Mouse (Mus musculus): ENCODE data around the gene Acsf2.

The Acsf2 gene

DNA sequence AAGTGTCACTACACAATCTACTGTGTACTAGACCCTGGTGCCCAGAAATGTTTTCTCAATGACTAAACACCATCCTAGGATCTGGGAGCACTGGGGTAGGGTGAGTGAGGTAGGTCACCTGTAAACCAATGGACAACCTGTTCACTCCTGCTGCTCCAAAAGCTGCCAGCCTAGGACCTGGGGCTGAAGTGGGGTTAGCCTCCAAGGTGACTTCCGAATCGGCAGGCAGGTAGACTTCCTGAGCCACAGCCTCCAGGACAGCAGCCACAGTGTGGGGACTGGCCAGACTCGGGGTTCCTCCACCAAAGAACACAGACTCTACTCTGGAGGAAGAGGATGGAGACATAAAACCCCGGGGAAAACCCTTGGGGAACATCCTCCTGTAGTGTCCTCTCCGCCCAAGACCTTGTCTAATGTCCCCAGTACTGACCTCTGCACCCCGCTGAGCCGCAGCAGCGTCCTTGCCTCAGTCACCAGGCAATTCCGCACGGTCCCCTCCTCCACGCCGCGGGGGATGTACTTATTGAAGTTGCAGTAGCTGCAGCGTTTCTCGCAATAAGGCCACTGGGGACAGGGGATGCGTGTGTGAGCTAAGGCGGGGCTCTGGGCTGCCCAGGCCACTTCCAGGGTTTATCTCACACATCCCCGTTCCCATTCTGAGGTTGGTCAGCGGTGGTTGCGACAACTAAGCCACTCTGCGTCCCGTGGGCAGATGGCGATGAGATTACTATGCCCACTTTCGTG is 53.5 kb downstream of the Acsf2 start:
- DNase-seq (ENCODE audit: low spot score): no peak

DNA sequence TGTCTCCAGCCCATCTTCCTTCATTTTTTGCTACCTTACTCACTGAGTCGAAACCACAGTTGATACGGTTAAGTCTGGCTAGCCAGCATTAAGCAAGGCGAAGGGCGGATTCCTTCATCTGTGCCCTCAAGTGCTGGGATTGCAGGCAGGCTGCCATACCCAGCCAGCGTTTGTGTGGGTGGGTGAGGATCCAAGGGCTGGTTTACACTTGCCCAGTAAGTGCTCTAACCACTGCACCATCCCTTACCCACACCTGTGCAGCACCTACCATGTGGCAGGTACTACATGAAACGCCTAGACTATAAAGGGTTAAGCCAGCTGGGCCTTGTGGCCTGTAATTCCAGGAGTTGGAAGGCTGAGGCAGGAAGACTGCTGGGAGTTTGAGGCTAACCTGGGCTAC is 54.4 kb downstream of the Acsf2 start:
- no peak for DNase-seq (ENCODE audit: low spot score)

DNA sequence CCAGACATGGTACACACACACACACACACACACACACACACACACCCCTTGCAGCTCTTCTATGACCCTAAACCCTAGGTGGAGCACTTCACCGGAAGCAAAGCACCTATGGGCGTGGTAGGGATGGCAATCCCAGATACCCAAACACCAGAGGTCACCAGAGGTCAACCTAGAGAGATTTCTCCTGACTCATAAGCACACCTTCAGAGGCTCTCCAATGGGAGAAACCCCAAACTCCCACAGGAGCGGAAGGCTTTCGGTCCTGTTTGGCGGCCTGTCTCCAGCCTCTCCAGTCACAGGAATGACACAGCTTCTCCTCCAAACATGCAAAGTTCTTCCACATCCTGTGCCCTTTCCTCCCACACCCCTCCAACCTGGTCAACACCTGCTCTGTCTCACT is 55.3 kb downstream of the Acsf2 start:
- DNase-seq (ENCODE audit: low spot score): no peak

DNA sequence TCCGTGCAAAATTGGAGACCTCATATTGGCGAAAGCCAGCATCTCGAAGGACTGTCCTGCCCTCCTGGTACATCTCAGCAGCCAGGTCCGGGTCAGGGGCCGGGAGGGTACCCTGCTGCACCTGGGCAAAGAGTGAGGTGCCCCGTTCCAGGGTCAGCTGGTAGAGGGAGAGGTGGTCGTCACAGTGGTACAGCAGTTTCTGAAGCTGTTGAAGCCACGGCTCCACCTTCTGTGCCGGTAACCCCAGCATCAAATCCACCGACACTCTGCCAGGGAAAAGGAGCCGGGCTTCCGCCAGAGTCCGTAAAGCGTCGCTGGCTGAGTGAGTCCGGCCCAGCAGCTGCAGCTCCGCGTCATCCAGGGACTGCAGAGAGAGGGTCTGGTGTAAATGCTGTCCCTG is 57.2 kb downstream of the Acsf2 start:
- no peak for DNase-seq (ENCODE audit: low spot score)

DNA sequence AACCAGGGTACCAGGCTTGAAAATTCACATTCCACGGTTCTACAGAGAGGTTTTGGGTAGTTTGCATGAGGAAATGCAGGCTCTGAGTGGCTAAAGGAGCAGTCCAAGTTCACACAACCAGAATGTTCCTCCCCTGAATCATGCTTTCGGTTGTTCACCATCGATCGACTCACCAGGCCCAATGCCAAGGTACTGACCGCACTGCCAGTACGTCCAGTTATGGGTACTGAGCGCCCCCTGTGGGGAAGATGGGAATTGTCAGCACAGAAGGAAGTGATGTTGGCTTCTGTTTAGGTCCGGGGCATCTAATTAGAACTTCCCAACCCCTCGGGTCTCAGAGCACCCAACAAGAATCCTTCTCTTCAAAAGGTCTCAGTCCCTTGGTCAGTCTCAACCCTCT is 57.7 kb downstream of the Acsf2 start:
- DNase-seq (ENCODE audit: low spot score): peak; percentile 38

DNA sequence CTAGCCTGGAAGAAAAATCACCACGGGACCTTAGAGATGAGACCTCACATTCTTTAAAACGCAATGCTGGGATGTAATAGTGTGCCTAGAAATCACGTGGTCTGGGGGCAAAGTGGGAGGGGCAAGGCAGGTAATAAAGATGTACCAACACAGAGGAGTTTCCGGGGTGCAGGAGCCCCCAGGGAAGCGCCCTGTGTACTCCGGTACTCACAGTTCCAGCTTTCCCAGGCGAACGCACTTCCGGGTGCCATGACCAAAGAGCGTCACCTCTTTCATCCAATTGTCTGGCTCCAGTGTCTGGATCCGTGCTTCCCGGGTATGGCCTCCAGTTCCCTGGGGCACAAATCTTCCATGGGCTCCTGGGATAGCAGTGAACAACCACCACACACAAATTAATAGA is 58.3 kb downstream of the Acsf2 start:
- DNase-seq (ENCODE audit: low spot score): no peak

DNA sequence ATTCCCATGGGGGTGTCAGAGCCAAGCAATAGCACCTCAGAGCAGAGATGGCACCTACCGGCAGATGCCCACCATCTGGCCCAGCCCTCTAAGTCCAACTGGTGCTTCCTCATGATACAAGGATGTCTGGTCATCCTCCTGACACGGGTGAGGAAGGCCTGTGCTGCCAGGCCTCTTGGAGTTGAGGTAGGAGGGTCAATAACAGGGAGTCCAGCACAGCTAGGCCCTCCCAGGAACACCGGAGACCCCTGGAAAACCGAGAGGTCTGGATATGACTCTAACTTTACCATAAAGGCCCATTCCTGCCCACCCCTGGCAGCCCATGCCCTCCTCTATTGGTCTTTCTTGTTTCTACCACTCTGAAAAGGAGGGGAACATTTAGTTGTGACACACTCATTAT is 59.3 kb downstream of the Acsf2 start:
- no peak for DNase-seq (ENCODE audit: low spot score)

DNA sequence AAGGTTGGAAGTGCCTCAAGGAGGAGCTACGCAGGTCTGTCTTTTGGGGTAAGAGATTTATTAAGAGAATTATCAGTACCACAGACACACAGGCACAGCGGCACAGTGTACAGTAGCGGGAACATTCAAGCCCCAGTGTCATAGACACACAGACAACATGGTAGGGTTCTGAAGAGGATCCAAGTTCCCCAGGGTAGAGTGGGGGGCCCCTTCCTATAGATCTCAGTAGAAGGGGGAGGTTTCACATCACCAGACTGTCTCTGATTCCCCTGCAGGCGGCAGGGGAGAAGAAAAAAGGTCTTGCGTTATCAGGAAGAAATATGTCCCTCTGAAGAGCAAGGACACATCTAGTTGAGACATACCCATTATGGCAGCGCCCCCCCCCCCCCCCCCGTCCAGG is 61.9 kb downstream of the Acsf2 start:
- no peak for DNase-seq (ENCODE audit: low spot score)

DNA sequence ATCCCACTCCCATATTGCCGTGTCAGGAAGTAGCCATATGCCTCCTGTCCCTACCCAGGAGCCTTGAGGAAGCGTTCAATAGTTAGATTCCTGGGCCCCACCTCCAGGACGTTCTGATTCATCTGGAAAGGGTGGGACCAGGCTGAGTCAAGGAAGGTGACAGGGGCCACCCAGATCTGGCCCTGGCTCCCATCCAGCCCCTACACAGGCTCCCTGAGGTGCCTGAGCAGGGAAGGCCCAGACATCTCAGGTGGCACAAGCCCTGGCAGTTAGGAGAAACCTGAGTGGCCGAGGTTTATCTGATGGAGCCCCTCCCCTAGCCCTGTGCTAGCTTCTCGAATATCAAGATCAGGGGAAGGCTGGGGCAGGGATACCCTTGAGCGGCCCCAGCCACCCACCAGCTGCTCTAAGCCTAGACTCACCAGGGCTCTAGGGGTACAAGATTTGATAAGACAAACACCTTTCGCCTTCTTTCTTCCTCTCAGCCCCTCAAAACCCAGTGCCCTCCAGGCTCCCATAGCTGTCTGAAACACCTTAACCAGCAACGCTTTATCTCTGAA is 62.9 kb downstream of the Acsf2 start:
- DNase-seq (ENCODE audit: low spot score): no peak

DNA sequence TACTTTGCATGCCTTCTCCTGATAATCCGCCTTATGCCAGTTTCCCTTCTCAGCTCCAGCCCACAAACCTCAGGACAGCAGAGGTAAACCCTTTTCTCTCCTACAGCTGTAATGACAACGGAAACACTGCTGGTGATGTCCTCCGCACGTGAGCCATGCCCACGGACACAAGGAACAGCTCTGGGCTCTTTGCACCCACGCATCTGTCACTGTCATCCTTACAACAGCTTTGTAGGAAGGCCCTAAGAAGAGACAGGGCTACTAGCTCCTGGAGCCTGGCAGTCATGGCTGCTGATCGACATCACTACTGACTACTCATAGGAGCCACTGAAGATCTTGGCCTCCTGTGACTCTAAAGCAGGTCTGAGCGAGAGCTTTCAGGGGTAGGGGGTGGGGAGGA is 68.5 kb downstream of the Acsf2 start:
- no peak for DNase-seq (ENCODE audit: low spot score)

DNA sequence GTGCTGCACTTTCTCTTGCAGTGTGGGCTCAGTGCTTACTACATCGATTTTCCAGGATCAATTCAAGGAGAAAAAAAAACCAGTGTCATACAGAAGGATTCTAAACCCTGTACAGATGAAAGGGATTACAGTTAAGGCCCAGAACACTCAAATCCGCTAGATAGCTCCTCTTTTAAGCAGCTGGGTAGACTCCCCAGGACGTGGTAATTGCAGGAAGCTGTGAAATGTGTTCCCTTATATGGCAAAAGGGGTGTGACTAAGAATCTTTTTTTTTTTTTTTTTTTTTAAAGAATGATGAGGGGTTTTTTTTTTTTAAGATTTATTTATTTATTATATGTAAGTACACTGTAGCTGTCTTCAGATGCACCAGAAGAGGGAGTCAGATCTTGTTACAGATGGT is 72.8 kb downstream of the Acsf2 start:
- no peak for DNase-seq (ENCODE audit: low spot score)

DNA sequence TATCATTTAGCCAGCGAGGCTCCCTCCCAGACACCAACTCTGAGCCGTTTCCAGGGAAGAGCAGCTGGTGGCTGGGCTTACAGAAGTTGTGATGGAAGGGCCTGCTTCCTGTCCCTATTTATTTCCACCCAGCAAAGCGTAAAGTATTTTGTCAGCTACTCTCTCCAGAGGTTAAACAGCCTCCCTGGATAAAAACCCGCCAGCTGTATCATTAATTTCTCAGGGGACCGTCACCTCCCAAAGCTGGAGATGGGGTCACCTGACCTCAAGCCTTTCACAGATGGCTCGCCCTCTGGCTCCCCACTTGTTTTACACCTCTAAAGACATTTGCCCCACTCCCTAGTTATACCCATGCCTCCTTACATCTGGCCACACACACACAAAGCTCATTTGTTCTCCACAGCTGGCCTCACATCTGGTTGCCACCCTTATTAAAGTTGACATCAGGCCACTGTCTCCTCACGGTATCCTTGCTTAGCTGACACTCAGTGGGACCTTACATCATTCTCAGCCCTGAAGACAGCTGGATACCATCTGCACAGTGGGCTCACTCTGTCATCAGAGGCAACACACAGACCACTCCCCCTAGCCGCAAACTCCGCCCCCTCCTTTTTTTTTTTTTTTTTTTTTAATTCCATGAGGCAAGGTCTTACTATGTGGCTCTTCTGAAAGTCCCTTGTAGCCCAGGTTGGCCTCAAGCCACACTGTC is 75.3 kb downstream of the Acsf2 start:
- DNase-seq (ENCODE audit: low spot score): no peak

DNA sequence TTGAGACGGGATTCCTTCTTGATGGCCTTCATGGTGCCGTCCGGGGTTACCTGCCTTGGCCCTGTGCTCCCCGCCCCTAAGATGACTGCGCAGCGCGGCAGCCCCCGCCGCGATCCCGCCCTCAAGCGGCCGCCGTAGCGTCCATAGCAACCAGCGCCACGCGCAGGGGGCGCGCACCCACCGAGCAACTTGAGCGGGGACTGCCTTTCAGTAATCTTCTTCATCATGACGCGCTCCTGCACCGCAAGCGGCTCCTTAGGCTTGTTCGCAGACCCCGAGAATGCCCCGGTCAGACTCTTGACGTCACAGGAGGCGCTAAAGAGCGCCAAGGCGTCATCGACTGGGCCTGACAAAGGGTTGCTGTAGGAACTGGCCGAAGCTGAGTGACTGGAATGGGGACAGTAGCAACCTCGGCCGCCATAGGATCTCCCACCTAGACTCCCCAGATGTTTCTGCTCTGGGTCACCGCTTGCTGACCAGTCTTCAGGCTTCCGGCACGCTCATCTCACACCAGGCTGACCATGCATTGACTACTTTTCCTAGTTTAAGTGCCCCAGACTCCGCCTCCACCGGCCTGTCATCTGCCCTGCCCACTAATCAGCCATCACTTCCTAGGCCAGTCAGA is 80.3 kb downstream of the Acsf2 start, which contains the start of gene Mycbpap:
Gene Mycbpap (minus strand): TSS at position 524 of the 625 bp plus-strand sequence.
- DNase-seq (ENCODE audit: low spot score): peak; percentile 19

DNA sequence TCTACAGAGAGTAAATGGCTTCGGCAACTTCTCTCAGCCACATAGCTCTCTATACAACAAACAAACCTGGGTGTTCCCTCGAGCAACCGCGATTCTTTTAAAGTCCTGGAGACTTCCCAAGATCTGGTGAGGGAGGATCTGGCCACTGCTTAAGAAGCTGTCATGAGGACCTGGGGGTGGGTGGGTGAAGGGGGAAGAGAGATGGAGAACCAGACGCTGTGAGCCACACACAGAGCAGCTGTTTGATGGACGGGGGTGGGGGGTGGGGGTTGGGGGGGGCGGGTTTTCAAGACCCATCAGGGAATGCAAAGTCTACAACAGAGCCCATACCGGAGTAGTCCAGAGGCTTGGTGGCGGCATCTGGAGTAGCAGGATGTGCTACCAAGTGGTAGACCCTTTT is 88.2 kb downstream of the Acsf2 start:
- no peak for DNase-seq (ENCODE audit: low spot score)

DNA sequence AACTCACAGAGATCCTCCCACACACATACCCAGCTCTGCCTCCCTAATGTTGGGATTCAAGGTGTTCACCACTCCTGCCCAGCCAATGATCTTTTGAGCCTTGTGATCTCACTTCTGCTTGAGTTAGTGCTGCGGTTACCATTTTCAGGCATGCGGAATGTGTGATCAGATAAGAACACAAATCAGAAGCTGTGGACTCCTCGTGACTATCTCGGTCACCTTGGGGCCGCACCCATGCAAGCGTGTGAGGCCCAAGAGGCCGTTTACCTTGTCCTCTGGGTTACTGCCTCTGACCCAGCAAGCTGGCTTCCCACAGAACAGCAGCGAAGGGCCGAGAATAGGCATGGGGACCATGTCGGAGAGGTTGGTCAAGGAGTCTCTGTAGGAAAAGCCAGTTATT is 92.7 kb downstream of the Acsf2 start:
- DNase-seq (ENCODE audit: low spot score): no peak
